Mouse (Mus musculus) forebrain, embryonic 16.5 days (tissue): ENCODE data around the gene Strn4. TPM values are rescaled to one million over a fixed set of nuclear protein-coding genes. Genes with fewer than 3 reads are reported as not detected.

Experiments used
- ATAC-seq: fragments of 200-750 bp; cut with Nextera tagmentation; 2 replicates; pipeline ENCODE4 v1.8.0; 2017; ENCODE audit warnings: mild to moderate bottlenecking, moderate library complexity
- H3K27ac ChIP-seq: fragments of 300-500 bp; sonication (generic); 2 replicates; pipeline ENCODE4 v1.5.1; 2014; ENCODE audit warnings: low read length, control low read depth
- H3K27me3 ChIP-seq: fragments of 300-500 bp; sonication (generic); replicated peaks from 2 replicates; pipeline ENCODE4 v1.6.1; 2014; ENCODE audit warnings: low read length; ENCODE audit not compliant: control insufficient read depth, insufficient read depth
- H3K36me3 ChIP-seq: fragments of 300-500 bp; sonication (generic); 2 replicates; pipeline ENCODE4 v1.6.1; 2014; ENCODE audit not compliant: control insufficient read depth, insufficient read depth
- H3K4me1 ChIP-seq: fragments of 300-500 bp; sonication (generic); replicated peaks from 2 replicates; pipeline ENCODE4 v1.6.1; 2014; ENCODE audit warnings: low read length; ENCODE audit not compliant: control insufficient read depth, insufficient read depth
- H3K4me2 ChIP-seq: fragments of 300-500 bp; sonication (generic); 2 replicates; pipeline ENCODE4 v1.6.1; 2014; ENCODE audit warnings: mild to moderate bottlenecking, low read length, control low read depth
- H3K4me3 ChIP-seq: fragments of 300-500 bp; sonication (generic); replicated peaks from 2 replicates; pipeline ENCODE4 v1.5.1; 2014; ENCODE audit warnings: mild to moderate bottlenecking, low read length, control low read depth
- H3K9ac ChIP-seq: fragments of 300-500 bp; sonication (generic); replicated peaks from 2 replicates; pipeline ENCODE4 v1.6.1; 2014; ENCODE audit warnings: low read depth, low read length, control low read depth
- H3K9me3 ChIP-seq: fragments of 300-500 bp; sonication (generic); 2 replicates; pipeline ENCODE4 v1.6.1; 2016; ENCODE audit warnings: low read length; ENCODE audit not compliant: control insufficient read depth
- WGBS: fragments of 180-500 bp; shearing (Covaris S2); extraction: QIAGEN DNeasy Blood & Tissue Kit; methylation state at CpG from one replicate; pipeline ENCODE4 v1.1.7; 2014; 5-methylcytosine and 5-hydroxymethylcytosine counted together
- polyA plus RNA-seq: library from polyadenylated mRNA; unstranded; fragments of >200 nt; fragmentation: Nextera tagmentation; extraction: Ambion mirVana; gene quantifications from 2 replicates; pipeline ENCODE4 v1.2.1, GENCODE M21; 2015

Strn4 gene
- polyA plus RNA-seq, 1 experiment from 2014 or later, result 204 TPM

DNA sequence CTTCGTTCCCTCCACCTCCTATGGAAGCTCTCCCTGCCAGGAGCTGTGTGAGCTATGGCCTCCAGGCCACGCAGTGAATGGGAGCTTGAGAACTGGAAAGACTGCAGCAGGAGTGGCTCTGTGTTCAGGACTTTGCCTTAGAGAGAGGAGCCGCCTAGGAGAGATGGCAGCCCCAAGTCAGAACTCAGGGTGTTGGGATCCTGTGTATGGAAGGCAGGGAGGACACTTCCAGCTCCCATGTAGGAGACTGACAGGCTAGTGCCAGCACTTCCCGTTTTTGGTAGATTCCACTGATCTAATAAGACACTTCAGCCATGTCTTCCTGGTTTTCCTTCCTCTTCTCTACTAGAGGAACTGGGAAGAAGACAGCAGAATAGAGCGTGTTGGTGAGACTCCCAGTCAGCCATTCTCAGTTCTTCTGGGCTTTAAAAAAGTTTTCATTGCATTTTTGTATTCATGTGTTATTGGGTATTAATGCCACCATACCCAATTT lies 4.6 kb downstream of the Strn4 start:
- Histone ChIP-seq H3K36me3 (peaks cover 6% of the 10 kb centered on the region), H3K27ac (no peak overlapping the region), H3K9ac (no peak overlapping the region), H3K4me2 (no peak overlapping the region), H3K9me3 (no peaks in the 10 kb centered on the region), H3K27me3 (no peaks in the 10 kb centered on the region), H3K4me3 (no peak overlapping the region), H3K4me1 (peaks cover 44% of the 10 kb centered on the region)
- no peak for ATAC-seq
- WGBS, result 73% methylated on average over 5 of the region's 5 CpGs

DNA sequence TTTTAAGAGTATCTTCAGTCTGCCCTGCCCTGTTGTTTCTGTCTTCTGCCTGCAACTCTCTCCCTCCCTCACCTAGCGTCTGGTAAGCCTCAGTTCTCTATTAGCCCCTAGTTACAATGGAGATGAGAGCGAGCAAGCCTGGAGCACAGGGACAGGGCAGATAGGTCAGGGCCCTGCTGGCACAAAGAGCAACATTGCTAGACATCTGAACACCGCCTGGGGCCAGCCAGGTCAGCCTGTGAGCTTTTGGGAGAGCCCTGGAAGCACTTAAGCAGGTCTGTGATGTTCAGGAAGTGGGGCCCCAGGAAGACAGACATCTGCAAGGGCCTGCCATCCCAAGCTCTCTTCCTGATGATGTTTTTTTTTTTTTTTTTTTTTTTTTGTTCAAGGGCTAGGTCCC lies 5.4 kb downstream of the Strn4 start:
- Histone ChIP-seq H3K27ac (no peak overlapping the region), H3K9me3 (no peaks in the 10 kb centered on the region), H3K4me1 (peaks cover 40% of the 10 kb centered on the region), H3K4me2 (no peak overlapping the region), H3K36me3 (peaks cover 8% of the 10 kb centered on the region), H3K9ac (no peak overlapping the region), H3K27me3 (no peaks in the 10 kb centered on the region), H3K4me3 (no peak overlapping the region)
- no peak for ATAC-seq
- 57% methylated on average over 3 of the region's 3 CpGs for WGBS

DNA sequence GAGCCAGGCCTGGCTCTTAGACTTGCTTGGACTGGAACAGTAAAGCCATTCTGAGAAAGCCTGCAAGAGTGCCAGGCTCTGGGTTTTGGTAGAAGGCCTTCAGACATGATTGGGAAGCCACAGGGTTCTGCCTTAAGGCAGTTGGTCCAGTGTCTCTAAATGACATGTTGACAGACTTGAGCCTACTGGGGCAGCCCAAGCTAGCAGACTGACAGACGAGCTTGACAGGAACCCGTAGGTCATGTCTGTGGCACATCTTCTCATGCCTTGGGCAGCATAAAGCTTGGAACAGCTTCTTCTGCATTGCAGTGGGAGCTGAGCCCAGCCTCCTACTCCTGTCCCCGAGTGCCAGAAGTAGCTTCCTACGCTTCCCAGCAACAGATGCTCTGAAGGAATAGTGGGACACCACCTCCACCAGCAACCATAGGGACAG lies 6.0 kb downstream of the Strn4 start:
- Histone ChIP-seq H3K9ac (no peak overlapping the region), H3K27me3 (no peaks in the 10 kb centered on the region), H3K36me3 (peaks cover 8% of the 10 kb centered on the region), H3K4me1 (peaks cover 40% of the 10 kb centered on the region), H3K27ac (no peak overlapping the region), H3K9me3 (no peaks in the 10 kb centered on the region), H3K4me2 (no peak overlapping the region), H3K4me3 (no peak overlapping the region)
- no peak for ATAC-seq
- WGBS, result 69% methylated on average over 4 of the region's 4 CpGs

DNA sequence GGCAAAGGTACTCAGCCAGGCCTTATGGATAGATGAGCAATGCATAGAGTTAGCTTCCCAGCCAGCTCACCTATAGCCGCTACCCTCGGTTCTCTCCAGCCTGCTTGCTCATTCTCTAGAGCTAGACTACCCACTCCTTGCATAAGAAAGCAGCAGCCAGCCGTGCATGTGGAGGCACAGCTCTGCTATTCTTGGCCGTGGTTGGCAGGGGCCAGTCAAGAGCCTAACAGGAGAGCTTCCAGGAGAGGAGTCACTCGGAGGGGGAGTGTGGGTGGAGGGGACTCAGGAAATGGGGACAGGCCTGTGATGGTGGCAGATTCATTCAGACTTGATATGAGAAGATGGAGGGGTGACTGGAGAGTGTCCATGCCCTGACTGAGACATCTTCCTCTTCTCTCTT lies 8.0 kb downstream of the Strn4 start:
- H3K9me3 ChIP-seq, result no peaks in the 10 kb centered on the region
- no peak overlapping the region for H3K9ac ChIP-seq
- no peak for ATAC-seq
- H3K36me3 ChIP-seq, result peaks cover 15% of the 10 kb centered on the region
- no peak overlapping the region for H3K27ac ChIP-seq
- no peak overlapping the region for H3K4me2 ChIP-seq
- 76% methylated on average over 5 of the region's 5 CpGs for WGBS
- H3K4me1 ChIP-seq, result peaks cover 24% of the 10 kb centered on the region
- no peaks in the 10 kb centered on the region for H3K27me3 ChIP-seq
- H3K4me3 ChIP-seq, result no peak overlapping the region

DNA sequence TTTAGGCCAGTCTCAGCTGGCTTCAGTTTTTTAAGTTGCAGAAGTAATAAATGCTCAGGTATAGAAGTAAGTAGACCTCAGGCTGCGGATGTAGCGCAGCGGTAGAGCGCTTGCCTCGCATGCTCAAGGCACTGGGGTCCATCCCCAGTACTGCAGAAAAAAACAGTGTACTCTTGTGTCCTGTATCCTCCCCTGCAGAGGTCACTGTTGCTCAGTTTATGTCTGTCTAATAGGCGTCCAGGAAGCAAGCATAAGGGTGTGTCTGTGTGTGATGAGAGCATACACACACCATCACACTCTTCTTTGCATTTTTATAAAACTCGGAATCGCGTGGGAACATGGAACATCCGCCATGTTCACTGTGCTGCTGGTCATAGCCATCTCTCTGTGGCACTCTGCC lies 10.1 kb downstream of the Strn4 start:
- Histone ChIP-seq H3K9ac (no peak overlapping the region), H3K4me1 (peaks cover 11% of the 10 kb centered on the region), H3K4me2 (no peak overlapping the region), H3K36me3 (peaks cover 27% of the 10 kb centered on the region), H3K27ac (no peak overlapping the region), H3K9me3 (no peaks in the 10 kb centered on the region), H3K27me3 (no peaks in the 10 kb centered on the region), H3K4me3 (no peak overlapping the region)
- no peak for ATAC-seq
- 87% methylated on average over 10 of the region's 10 CpGs for WGBS

DNA sequence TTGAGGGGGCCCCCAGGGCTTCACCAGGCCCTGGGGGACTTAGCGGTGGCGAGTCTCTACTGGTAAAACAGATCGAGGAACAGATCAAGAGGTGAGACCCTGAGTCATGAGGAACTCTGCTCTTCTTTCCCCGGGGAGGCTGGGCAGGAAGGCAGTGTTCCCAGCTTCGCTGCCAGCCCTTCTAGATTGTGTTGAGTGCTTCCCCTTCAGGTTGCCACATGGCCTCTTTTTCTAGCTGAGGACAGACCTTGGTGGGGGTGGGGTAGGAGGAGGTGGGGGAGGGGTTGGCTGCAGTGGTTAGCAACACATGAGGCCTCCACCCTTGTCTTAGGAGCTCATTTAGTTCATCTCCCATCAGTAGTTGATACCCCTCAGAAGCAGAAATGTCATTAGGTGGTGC lies 10.9 kb downstream of the Strn4 start:
- H3K9me3 ChIP-seq, result no peaks in the 10 kb centered on the region
- no peak overlapping the region for H3K4me2 ChIP-seq
- no peak overlapping the region for H3K27ac ChIP-seq
- H3K36me3 ChIP-seq, result peaks cover 32% of the 10 kb centered on the region
- no peaks in the 10 kb centered on the region for H3K27me3 ChIP-seq
- no peak overlapping the region for H3K4me3 ChIP-seq
- 88% methylated on average over 5 of the region's 5 CpGs for WGBS
- no peak overlapping the region for H3K9ac ChIP-seq
- no peak for ATAC-seq
- peaks cover 4% of the 10 kb centered on the region for H3K4me1 ChIP-seq

DNA sequence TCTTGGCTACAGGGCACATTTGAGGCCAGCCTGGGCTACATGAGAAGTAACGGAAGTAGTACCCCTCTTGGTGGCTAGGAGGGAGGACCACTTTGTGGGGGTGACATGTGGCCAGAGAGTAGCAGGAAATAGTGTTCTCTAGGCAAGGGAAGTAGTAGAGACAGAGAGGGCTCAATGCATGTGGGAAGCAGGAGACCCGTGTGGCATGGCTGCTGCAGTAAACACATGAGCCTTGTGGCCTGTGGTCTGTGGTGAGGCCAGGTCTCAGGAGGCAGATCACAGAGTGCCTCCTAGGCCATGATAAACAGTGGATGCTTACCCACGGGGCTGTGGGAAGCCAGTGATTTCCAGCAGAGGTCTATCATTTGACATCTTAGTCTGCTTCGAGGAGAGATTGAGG lies 11.6 kb downstream of the Strn4 start:
- Histone ChIP-seq H3K36me3 (peaks cover 35% of the 10 kb centered on the region), H3K4me2 (no peak overlapping the region), H3K4me3 (no peak overlapping the region), H3K27ac (no peak overlapping the region), H3K9me3 (no peaks in the 10 kb centered on the region), H3K9ac (no peak overlapping the region), H3K27me3 (no peaks in the 10 kb centered on the region), H3K4me1 (no peaks in the 10 kb centered on the region)
- no peak for ATAC-seq
- 89% methylated on average over 4 of the region's 4 CpGs for WGBS

DNA sequence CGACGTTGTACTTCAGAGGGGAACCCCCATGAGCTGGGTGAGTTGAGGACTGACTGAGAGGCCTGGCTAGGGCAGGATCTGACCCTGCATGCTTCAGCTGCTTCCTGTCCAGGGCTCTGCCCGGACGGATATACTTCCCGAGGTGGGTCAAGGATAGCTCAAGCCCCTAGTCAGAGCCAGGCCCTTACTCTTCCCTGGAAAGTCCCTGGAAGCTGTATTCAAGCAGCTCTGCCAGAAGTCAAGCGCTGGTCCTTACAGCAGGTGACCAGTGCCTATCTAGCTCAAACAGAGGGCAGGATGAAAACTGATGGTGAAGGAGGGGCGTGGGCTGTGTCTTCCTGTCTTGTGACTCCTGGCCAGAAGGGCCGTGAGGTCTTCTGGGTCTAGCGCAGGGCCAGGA lies 14.8 kb downstream of the Strn4 start:
- H3K9ac ChIP-seq, result no peak overlapping the region
- H3K4me3 ChIP-seq, result no peak overlapping the region
- H3K9me3 ChIP-seq, result no peaks in the 10 kb centered on the region
- ATAC-seq, result no peak
- WGBS, result 88% methylated on average over 9 of the region's 9 CpGs
- H3K4me2 ChIP-seq, result no peak overlapping the region
- H3K4me1 ChIP-seq, result no peaks in the 10 kb centered on the region
- no peaks in the 10 kb centered on the region for H3K27me3 ChIP-seq
- peaks cover 49% of the 10 kb centered on the region for H3K36me3 ChIP-seq
- H3K27ac ChIP-seq, result no peak overlapping the region

DNA sequence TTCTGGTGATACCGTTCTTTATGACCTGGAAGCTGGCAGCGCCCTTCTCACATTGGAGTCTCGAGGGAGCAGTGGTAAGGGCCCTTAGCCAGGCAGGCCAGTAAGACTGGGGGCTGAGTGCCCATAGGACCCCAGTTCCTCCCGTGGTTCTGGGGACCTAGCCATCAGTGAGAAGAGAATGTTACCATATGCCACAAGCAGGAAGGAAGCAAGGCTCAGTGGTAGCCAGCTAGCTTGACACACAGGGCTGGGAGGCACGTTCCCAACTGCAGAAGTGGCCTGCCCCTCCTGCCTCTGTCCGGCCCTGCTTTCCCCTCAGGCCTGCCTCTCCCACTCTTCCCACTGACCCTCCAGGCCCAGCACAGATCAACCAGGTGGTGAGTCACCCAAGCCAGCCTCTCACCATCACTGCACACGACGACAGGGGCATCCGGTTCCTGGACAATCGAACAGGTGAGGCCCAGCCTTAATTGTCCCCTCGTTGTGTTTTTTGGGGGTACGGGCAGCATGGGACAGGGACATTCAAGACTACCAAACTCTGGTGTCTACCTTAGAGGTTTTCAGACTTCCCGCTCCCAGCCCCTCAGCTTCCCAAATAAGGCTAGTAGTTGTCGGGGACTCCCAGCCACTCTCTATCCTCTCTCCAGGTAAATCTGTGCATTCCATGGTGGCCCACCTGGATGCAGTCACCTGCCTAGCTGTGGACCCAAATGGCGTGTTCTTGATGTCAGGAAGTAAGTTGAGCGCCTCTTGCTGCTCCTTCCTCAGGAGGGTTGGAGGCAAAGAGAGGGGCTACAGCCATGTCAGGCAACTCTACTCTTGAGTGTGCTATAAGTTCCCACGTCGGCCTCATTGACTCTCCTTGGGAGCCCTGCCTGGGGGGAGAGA lies 22.5 kb downstream of the Strn4 start:
- no peak overlapping the region for H3K9ac ChIP-seq
- no peak overlapping the region for H3K4me2 ChIP-seq
- no peak overlapping the region for H3K4me3 ChIP-seq
- peaks cover 39% of the 10 kb centered on the region for H3K36me3 ChIP-seq
- H3K27ac ChIP-seq, result no peak overlapping the region
- H3K4me1 ChIP-seq, result peaks cover 1% of the 10 kb centered on the region
- no peaks in the 10 kb centered on the region for H3K9me3 ChIP-seq
- no peak for ATAC-seq
- WGBS, result 95% methylated on average over 18 of the region's 18 CpGs
- no peaks in the 10 kb centered on the region for H3K27me3 ChIP-seq
